Mouse (Mus musculus) thymus, postnatal 36 days (tissue): ENCODE measurements around the gene Trim47.

Experiments used
- DNase-seq, 2 experiments: peaks; one replicate each; pipeline ENCODE4 v3.0.0; 2022; ENCODE audit warnings: mixed read lengths in 2 of 2

Trim47 gene

DNA sequence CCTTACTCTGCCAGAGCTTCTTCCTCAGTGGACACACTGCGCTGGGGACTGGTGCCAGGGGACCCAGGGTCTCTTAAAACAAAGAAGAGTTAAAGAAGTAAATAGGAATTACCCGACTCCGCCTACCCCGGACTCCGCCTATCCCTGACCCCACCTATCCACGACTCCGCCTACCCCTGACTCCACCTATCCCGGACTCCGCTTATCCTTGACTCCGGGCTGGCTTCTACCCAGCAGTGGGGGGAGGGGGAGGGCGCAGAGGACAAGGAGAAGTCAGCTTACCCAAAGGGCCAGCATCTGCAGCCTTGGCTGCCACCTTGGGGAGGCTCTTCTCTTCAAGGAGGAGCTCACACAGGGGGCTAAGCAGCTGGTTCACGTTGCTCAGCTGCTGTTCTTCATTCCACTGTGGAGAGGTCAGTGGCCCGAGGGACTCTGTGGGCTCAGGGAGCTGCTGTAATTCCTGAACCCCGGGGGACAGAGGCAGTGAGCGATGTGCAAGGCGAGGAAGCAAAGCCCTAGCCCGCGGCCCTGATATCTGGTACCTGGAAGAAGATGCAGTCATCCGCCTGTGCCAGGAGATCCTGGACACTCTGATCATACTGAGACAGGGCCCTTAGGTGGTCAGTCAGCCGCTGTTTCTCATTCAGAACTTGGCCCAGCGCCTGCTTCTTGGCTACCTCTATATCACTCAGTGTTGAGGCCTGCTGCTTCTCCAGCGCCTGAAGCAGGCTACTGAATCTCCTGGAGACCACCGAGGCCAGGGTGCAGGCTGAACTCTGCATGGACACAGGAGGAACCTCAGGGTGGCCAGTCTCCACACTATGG is at the start of gene Trim47:
TSS of gene Trim47 (minus strand) at position 55 of the 825 bp plus-strand sequence.
- peak in 1 of 2 experiments; percentile 21 for DNase-seq

DNA sequence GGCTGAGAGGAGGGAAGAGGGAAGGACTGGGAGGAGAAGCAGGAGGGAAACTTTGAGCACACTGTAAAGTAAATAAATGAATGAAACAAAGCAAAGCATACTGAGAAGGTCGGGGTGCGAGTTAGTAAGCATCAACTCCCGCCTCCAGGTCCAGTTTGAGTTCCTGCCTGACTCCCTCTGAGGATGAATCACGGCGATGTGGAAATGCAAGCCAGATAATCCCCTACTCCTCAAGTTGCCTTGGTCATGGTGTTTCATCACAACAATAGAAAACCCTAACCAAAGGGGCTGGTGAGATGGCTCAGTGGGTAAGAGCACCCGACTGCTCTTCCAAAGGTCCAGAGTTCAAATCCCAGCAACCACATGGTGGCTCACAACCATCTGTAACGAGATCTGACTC is 49.0 kb upstream of the Trim47 start:
- DNase-seq, result no peak

DNA sequence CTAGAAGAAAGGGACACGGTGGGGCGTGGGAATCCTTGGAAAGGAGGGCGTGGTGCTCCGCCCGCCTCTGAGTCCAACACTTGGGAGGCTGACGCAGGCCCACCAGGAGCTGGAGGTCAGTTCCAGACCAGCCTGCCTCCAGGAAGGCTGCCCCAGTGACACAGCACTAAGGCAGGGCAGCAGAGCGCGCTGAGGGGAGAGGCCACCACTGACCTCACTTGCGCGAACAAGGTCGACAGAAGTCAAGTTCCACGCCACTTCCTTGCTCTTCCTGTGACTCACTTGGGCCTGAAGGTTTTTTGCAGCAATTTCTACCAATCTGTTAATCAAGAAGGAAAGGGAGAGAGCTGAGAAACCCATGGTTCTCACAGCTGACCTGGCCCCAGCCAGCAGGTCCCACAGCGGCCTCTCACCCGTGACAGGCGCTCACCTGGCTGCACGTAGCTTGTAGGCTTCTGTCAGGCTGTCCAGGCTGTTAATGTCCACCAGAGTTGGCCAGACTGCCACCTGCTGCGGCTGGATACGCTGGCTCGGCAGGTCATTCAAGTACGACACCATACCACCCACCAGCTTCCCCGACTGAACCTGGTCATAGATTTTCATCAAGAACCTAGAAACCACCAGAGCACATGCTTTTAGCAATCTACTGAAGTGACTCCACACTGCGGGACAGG is 47.9 kb upstream of the Trim47 start:
- no peak for DNase-seq

DNA sequence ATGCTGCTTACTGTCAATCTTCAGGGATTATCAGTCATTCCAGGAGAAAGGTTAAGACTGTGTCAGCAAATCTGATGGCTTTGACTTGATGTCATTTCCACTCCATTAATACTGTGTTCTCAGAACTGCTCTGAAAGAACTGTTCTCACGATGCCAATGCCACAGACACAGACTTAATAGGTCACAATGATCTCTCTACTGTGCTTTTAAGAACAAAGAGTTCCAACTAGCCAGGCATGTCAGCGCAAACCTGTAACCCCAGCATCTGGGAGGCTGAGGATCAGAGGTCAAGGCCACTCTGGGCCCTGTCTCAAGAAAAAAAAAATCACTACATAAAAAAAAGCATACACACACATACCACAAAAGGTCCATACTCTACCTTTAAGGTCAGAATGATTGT is 44.9 kb upstream of the Trim47 start:
- no peak for DNase-seq

DNA sequence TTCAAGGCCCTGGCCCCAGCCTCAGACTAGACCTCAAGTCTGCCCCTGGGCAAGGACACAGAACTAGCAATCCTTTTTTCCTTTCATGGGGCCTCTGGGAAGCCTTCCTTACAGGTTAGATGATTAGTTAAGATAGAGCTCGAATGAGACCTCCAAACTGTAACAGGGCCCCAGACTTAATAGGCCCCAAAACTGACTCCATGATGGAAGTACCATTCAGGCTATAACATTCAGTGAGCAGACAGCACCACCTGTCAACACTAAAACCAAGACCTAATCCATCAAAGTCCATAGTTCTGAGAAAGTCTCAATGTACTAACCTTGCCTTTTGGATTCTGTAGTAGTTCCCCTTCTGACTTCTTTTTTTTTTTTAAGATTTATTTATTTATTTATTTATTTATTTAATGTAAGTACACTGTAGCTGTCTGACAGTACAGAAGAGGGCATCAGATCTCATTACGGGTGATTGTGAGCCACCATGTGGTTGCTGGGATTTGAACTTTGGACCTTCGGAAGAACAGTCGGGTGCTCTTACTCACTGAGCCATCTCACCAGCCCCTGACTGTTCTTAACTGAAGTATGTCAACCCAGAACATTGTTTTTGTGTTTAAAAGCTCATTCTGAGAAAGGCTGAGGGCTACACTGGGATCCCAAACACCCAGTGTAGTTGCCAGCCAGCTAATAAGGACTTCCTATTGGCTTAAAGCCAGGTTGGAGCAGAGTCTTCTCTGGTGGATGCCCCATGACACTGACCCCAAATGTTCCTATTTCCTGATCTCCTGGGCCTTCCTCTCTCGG is 43.2 kb upstream of the Trim47 start:
- DNase-seq, result no peak

DNA sequence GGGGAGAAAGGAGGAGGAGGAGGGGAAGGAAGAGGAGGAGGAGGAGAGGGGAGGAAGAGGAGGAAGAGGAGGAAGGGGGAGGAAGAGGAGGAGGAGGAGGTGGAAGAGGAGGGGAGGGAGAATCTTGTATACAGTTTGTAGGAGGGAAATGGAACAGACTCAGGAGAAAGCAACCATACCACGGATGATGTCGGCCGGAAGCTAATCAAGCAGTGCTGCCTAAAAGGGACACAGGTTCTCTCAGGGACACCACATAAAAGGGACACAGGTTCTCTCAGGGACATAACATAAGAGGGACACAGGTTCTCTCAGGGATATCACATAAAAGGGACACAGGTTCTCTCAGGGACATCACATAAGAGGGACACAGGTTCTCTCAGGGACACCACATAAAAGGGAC is 42.2 kb upstream of the Trim47 start:
- DNase-seq, result no peak

DNA sequence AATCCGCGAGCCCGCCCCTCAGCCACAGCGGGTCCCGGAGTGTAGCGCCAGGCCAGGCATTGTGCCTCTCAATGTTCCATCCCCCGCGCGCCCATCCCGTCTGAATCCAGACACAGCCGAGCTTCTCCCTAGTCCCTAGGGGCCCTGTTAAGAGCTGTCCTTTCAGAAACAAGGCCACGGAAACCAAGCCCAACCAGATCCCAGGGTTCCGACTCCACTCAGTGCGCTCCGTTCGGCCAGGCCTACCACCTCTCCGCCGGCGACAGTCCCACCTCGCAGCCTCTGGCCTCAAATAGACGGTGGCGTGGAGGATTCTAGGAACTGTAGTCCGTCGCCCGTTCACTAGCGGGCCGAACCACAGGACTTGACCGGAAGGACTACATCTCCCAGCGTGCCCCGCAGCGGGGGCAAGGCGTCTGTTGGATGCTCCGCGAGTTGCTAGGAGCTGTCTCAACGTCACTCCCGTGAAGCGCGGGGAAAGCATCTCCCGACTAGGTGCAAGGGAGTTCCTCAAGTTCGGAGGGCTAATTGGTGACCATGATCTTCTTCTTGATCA is 41.0 kb upstream of the Trim47 start, which contains the start of gene Fbf1:
TSS of gene Fbf1 (minus strand) at position 283 of the 556 bp plus-strand sequence.
- DNase-seq, result peak; percentile 89 to 93

DNA sequence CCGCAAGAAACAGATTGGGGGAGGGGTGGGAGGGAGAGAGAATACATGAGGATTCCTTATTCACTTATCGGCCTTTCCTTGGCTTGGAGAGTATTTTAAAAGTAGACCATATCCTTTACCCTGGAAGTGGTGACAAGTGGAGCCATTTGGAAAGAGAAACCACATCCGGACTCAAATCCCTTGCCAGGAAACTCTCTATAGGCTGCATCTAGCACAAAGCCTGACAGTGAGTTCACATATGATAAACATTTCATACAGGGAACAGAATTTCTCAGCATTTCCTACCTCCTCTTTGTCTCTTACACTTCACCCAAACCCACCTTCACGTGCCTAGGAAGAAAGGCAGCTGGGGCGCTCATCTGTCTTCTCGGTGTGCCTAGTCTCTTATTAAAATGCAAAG is 40.2 kb upstream of the Trim47 start:
- no peak for DNase-seq

DNA sequence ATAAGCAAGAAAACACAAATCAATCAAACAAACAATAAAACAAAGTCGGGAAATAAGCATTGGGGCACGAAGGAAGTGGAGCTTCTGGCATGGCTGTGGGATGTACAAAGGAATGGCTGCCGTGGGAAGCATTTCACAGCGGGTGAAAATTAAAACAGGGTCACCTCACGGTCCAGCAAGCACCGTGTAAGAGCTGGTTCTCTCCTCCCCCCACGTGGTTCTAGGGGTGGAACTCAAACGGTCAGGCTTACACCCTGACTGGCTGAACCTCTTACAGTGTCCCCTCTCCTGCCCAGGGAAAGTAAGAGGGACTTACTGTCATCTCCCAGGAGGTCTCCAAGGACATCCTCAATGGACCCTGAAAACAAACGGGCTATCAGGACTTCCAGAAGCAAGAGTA is 36.0 kb upstream of the Trim47 start:
- no peak for DNase-seq

DNA sequence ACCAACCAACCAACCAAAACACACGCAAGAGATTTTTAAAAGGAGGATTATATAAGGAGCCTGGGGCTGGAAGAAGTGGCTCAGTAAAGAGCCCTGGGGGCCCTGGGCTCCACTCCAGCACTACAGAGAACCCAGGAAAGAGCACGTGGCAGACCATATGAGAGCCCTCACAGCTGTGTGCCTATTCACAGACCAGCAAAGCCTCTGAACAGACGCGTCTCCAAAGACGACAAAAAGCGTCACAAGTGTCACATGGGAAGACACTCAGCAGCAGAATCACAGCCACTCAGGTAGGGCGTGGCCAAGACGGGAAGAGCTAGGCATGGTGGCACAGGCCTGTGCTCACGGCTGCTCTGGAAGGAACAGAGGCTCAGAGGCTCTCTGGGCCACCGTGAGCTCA is 35.1 kb upstream of the Trim47 start:
- DNase-seq, result no peak

DNA sequence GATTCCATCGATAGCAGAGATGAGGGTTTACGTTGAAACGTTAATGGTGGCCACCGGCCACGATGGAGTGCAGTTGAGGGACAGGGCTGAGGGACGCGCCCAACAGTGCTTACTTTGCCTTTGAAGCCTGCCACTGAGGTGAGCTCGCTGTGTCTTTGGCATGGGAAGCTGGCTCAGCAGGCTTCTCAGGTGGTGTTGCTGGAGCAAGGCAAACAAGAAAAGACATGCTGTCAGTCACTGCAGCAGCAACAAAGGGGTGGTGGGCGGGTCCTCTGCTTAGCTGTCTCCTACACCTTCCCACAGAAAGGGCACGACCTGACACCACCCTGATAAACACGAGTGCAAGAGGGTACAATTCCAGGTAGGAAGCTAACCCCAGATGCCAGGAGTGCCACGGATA is 34.3 kb upstream of the Trim47 start:
- DNase-seq, result no peak

DNA sequence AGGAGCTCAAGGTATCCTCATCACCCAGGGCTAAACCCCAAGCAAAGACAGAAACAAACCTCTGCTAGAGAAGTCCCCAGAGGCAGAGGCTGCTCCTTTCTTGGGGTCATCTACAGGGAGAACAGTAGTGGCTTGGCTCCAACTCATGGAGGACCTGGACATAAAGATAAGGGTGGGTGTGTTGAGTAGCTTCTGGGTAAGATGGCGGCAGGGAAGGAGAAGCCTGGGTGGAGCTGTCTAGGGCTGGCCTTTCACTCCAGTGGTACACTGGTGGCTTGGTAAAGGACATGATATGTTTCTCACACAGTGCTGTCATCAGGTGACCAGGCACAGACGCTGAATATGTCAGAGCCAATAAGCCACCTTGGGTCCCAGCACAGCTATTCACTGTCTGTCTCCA is 23.9 kb upstream of the Trim47 start:
- DNase-seq, result no peak

DNA sequence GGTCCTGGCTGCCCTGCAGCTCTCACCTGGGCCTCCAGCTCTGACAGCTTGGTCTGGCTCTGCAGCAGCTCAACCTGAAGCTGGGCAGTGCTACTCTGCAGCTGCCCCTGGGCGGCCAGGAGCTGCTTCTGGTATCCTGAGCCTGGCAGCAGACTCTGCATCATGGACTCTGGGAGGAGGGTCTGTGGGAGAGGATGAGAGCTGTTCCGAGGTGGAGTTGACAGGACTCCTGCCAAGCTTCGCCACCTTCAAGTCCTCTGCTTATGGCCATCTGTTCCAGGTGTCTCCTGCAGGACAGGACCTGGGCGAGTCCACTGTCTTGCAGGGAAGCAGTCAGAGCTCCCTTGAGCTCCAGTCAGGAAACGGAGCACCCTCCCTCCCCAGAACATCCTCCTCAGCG is 22.3 kb upstream of the Trim47 start:
- no peak for DNase-seq

DNA sequence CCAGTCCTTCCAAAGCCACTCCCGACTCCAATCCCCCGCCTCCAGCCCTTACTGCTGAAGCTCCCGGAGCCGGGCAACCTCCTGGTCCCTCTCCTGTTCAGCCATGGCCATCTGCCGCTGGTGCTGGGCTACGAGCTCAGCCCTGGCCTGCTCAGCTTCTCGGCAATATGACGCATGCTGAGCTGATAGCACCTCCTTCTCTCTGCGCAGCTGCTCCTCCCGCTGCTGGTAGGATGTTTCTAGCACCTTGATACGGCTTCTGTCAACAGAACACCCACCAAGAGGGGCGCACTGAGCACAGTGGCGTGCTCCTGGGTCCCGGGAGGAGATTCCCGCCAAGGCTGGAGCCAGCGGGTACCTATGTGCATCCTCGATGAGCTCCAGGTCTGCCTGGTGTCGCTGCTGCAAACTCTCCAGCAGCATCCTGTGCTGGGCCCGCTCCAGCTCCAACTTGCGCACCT is 21.8 kb upstream of the Trim47 start:
- DNase-seq, result no peak

DNA sequence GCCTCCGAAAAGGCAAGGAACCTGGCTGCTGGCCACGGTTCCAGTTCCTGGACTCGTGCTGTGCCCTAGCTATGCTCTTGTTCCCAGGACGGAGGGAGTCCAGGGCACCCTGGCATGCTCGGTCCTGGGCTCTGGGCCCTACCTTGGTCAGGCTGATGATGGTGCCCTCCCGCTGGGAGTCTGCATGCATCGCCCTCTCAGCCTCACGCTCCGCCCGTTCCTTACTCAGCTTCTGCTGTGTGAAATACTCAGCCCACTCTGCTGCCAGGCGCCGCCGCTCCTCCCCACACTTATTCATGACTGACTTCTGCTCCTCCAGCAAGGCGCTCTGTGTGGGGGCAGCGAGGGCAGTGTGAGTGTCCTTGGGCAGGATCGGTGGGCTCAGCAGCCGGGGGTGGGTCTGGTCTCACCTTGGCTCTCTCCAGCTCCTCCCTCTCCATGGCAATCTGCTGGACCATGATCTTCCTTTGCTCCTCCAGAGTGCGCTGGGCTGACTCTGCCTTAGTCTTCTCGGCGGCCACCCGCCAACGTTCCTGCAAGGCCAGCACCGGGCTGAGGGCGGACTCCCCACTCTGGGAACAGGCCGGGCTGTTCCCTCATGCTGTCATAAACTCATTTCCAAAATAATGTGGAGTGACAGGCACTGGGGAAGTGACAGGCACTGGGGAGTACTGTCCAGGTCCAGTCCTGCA is 19.4 kb upstream of the Trim47 start:
- DNase-seq, result no peak

DNA sequence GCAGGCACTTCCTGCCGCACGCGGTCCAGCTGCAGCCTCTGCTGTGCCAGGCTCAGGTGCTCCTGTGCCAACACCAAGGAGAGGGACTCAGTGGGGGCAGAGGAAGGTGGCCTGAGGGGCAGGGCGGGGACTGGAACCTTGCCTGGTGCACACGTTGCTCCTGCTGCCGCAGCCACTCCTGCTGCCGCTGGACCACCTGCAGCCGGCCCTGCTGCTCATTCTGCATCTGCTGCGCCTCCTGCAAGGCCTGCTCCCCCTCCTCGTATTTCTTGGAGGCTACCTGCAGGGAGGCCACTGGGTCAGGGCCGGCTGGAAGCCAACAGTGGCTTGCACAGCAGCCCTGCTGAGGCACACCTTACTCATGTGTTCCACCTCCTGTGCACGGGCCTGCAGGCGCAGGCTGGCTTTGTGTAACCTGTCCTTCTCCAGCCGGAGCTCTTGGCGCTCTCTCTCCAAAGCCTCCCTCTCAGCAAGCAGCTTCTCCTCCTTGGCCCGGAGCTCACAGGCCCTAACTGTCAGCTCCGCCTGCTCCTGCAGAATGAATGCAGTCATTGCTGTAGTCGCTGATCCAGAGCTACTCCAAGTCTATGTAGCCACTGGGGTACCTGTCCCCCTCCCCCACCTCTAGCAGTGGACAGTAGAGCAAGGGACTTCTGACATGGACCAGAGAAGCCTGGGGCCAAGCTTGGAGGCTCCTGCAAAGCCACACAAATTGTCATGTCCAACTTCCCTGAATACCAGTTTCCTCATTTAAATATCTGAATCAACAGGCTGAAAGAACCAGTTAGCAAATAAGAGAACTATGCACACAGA is 18.7 kb upstream of the Trim47 start:
- DNase-seq, result no peak

DNA sequence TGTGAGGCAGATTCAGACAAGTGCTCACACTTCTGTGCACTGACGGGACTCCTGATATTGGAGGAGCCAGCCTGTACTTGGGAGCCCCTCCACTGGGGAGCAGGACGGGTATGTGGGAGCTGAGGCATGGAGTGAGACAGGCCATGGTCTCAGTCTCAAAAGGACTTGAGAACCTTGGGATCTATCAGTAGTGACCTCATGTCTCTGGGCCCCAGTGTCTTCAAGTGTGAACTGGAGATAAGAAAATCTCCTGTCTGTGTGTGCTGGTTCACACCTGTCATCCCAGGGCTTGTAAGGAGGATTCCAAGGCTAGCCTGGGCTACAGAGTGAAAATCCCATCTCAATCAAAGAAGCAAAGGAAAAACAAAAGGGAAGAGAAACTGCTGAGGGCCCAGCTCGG is 16.5 kb upstream of the Trim47 start:
- no peak for DNase-seq

DNA sequence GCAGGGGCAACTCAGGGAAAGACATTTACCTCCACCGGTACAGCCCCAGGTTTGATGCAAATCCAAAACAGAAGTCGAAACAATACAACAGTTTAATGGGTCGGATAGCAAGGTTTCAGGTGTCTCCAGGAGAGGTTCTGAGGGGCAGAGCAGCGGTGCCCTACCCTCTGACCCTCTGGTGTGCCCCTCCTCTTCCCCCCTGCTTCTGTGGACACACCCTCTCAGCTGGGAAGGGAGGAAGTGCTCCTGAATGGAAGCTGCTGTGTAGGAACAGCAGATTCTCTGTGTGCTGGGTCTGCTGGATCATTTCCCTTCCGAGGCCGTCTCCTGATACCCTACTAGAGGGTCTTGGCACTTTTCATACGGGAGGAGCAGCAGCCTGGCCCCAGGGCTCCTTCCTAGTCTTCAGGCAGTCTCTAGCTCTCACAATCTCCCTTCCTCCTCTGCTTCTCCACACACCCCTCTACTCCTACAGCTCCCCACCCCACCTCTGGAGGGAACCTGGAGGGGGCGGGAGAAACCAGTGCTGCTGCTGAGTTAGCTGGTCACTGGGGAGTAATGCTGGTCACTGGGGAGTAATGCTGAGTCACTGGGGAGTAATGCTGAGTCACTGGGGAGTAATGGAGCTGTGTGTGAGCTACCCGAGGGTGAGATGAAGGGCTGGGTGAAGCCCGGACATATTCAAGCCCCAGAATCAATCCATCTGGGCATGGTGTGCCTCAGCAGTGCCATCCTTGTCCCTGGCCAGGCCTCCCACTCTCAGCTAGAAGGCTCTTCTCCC is 15.4 kb upstream of the Trim47 start:
- no peak for DNase-seq

DNA sequence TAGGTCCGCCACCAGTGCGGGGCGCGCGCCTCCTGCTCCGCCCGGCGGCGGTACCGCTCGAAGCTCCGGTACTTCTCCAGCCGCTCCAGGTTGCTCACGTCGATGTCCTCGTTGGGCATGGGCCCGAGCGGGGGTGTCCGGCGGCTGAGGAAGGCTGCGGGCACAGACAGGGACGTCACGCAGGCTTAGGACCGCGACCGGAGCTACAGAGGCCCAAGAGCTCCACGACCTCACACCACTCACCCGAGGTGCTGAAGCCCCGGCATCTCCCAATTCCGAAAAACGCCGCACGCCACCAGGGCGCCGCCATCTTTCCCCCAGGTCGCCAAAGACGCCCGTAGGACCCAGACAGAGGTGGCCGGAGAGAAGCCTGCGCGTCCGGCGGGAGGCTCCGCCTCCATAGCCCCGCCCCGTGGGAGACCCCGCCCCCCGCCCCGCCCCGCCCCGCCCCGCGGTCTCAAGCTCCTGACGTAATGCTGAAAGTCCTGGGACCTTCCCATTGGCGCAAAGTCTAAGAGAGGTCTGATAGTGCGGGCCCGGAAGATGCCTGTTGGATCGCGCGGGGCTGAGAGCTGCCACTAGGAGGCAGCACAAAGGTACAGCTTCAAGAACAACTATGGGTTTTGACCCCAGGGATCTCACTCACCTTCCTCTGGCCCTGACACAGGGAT is 11.6 kb upstream of the Trim47 start, which contains the start of gene Mrpl38:
TSS of gene Mrpl38 (minus strand) at position 401 of the 671 bp plus-strand sequence.
- DNase-seq, result peak; percentile 83 to 88

DNA sequence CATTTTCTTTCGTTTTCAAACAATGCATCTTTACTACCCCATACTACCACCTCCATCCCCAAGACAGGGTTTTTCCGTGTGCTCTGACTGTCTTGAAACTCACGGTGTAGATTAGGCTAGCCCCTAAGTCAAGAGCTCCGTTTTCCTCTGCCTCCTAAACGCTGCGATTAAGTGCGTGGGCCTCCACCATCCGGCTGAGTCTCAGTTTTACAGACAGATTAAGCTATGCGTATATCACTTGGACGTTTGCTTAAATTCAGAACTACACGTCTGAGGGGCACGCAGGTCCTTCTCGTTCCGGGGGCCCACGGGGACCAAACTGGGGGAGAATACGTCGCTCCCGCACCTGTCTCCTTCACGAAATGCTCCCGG is 11.1 kb upstream of the Trim47 start:
- DNase-seq, result no peak
